Mouse (Mus musculus): ENCODE measurements around the gene Pmfbp1. TPM values are rescaled to one million over a fixed set of nuclear protein-coding genes. Genes with fewer than 3 reads are reported as not detected.

Gene Pmfbp1
- total and polyA plus RNA-seq, 2 experiments: not detected

- H3K4me3 ChIP-seq (ENCODE audit: insufficient read depth, low read depth, low read length): no peak overlapping the region
- no peaks in the 10 kb centered on the region for H3K79me2 ChIP-seq (ENCODE audit: control insufficient read depth, insufficient read depth, low read length)
- TF ChIP-seq CTCF (IDR thresholded peaks at IDR 0.05; ENCODE audit: low read depth, low read length) (no peak), POLR2A (IDR thresholded peaks at IDR 0.05; ENCODE audit: extremely low read depth, insufficient read depth, low read length) (no peak)
- DNase-seq (ENCODE audit: extremely low read depth, low read depth, low spot score): no peak
- H3K4me1 ChIP-seq (ENCODE audit: control insufficient read depth, insufficient read depth, low read length): peaks cover 2% of the 10 kb centered on the region; the same call in 1 of the 2 replicates
- H3K27me3 ChIP-seq (ENCODE audit: control insufficient read depth, insufficient read depth, low read length): no peaks in the 10 kb centered on the region
- WGBS: 85% methylated on average over 11 of the region's 11 CpGs
- H3K36me3 ChIP-seq (ENCODE audit: control insufficient read depth, insufficient read depth, low read length): no peaks in the 10 kb centered on the region
- no peak overlapping the region for H3K9ac ChIP-seq (ENCODE audit: low read depth, low read length)
- H3K27ac ChIP-seq (replicated peaks; ENCODE audit: insufficient read depth, low read depth, low read length): no peak overlapping the region
Measured at GRCm38 (mm10) chr8:109484741-109485140, 9.1 kb upstream of the Pmfbp1 start.

GRCm38 (mm10) chr8:109485530-109485929, 8.3 kb upstream of the Pmfbp1 start:
- Histone ChIP-seq H3K36me3 (ENCODE audit: control insufficient read depth, insufficient read depth, low read length) (no peaks in the 10 kb centered on the region), H3K27ac (replicated peaks; ENCODE audit: insufficient read depth, low read depth, low read length) (no peak overlapping the region), H3K9ac (ENCODE audit: low read depth, low read length) (no peak overlapping the region), H3K4me3 (ENCODE audit: insufficient read depth, low read depth, low read length) (no peak overlapping the region), H3K4me1 (ENCODE audit: control insufficient read depth, insufficient read depth, low read length) (peaks cover 2% of the 10 kb centered on the region; the same call in 1 of the 2 replicates), H3K27me3 (ENCODE audit: control insufficient read depth, insufficient read depth, low read length) (no peaks in the 10 kb centered on the region), H3K79me2 (ENCODE audit: control insufficient read depth, insufficient read depth, low read length) (no peaks in the 10 kb centered on the region)
- DNase-seq (ENCODE audit: extremely low read depth, low read depth, low spot score): no peak
- WGBS: 47% methylated on average over 6 of the region's 6 CpGs
- no peak for TF ChIP-seq CTCF (IDR thresholded peaks at IDR 0.05; ENCODE audit: low read depth, low read length)
- no peak for TF ChIP-seq POLR2A (IDR thresholded peaks at IDR 0.05; ENCODE audit: extremely low read depth, insufficient read depth, low read length)

GRCm38 (mm10) chr8:109492785-109493184, 1.0 kb upstream of the Pmfbp1 start:
- H3K79me2 ChIP-seq (ENCODE audit: control insufficient read depth, insufficient read depth, low read length): no peaks in the 10 kb centered on the region
- H3K4me3 ChIP-seq (ENCODE audit: insufficient read depth, low read depth, low read length): no peak overlapping the region
- H3K27me3 ChIP-seq (ENCODE audit: control insufficient read depth, insufficient read depth, low read length): no peaks in the 10 kb centered on the region
- TF ChIP-seq POLR2A (IDR thresholded peaks at IDR 0.05; ENCODE audit: extremely low read depth, insufficient read depth, low read length) (no peak), CTCF (IDR thresholded peaks at IDR 0.05; ENCODE audit: low read depth, low read length) (no peak)
- WGBS: 85% methylated on average over 6 of the region's 6 CpGs
- no peak overlapping the region for H3K9ac ChIP-seq (ENCODE audit: low read depth, low read length)
- H3K36me3 ChIP-seq (ENCODE audit: control insufficient read depth, insufficient read depth, low read length): no peaks in the 10 kb centered on the region
- H3K4me1 ChIP-seq (ENCODE audit: control insufficient read depth, insufficient read depth, low read length): no peaks in the 10 kb centered on the region
- no peak overlapping the region for H3K27ac ChIP-seq (replicated peaks; ENCODE audit: insufficient read depth, low read depth, low read length)
- no peak for DNase-seq (ENCODE audit: extremely low read depth, low read depth, low spot score)

- no peaks in the 10 kb centered on the region for H3K36me3 ChIP-seq (ENCODE audit: control insufficient read depth, insufficient read depth, low read length)
- 76% methylated on average over 2 of the region's 2 CpGs for WGBS
- H3K27me3 ChIP-seq (ENCODE audit: control insufficient read depth, insufficient read depth, low read length): no peaks in the 10 kb centered on the region
- no peak overlapping the region for H3K9ac ChIP-seq (ENCODE audit: low read depth, low read length)
- no peak overlapping the region for H3K4me3 ChIP-seq (ENCODE audit: insufficient read depth, low read depth, low read length)
- no peaks in the 10 kb centered on the region for H3K4me1 ChIP-seq (ENCODE audit: control insufficient read depth, insufficient read depth, low read length)
- no peak for TF ChIP-seq CTCF (IDR thresholded peaks at IDR 0.05; ENCODE audit: low read depth, low read length)
- TF ChIP-seq POLR2A (IDR thresholded peaks at IDR 0.05; ENCODE audit: extremely low read depth, insufficient read depth, low read length): no peak
- H3K27ac ChIP-seq (replicated peaks; ENCODE audit: insufficient read depth, low read depth, low read length): no peak overlapping the region
- DNase-seq (ENCODE audit: extremely low read depth, low read depth, low spot score): no peak
- no peaks in the 10 kb centered on the region for H3K79me2 ChIP-seq (ENCODE audit: control insufficient read depth, insufficient read depth, low read length)
Measured at GRCm38 (mm10) chr8:109494601-109495000, 774 bp downstream of the Pmfbp1 start.

GRCm38 (mm10) chr8:109497431-109497830, 3.6 kb downstream of the Pmfbp1 start:
- WGBS: 47% methylated on average over 5 of the region's 5 CpGs
- Histone ChIP-seq H3K9ac (ENCODE audit: low read depth, low read length) (no peak overlapping the region), H3K27me3 (ENCODE audit: control insufficient read depth, insufficient read depth, low read length) (no peaks in the 10 kb centered on the region), H3K4me1 (ENCODE audit: control insufficient read depth, insufficient read depth, low read length) (no peaks in the 10 kb centered on the region), H3K79me2 (ENCODE audit: control insufficient read depth, insufficient read depth, low read length) (no peaks in the 10 kb centered on the region), H3K36me3 (ENCODE audit: control insufficient read depth, insufficient read depth, low read length) (no peaks in the 10 kb centered on the region), H3K4me3 (ENCODE audit: insufficient read depth, low read depth, low read length) (no peak overlapping the region), H3K27ac (replicated peaks; ENCODE audit: insufficient read depth, low read depth, low read length) (no peak overlapping the region)
- TF ChIP-seq CTCF (IDR thresholded peaks at IDR 0.05; ENCODE audit: low read depth, low read length) (no peak), POLR2A (IDR thresholded peaks at IDR 0.05; ENCODE audit: extremely low read depth, insufficient read depth, low read length) (no peak)
- DNase-seq (ENCODE audit: extremely low read depth, low read depth, low spot score): no peak

- H3K9ac ChIP-seq (ENCODE audit: low read depth, low read length): no peak overlapping the region
- no peaks in the 10 kb centered on the region for H3K36me3 ChIP-seq (ENCODE audit: control insufficient read depth, insufficient read depth, low read length)
- 88% methylated on average over 16 of the region's 16 CpGs for WGBS
- no peak overlapping the region for H3K4me3 ChIP-seq (ENCODE audit: insufficient read depth, low read depth, low read length)
- no peak for DNase-seq (ENCODE audit: extremely low read depth, low read depth, low spot score)
- no peaks in the 10 kb centered on the region for H3K79me2 ChIP-seq (ENCODE audit: control insufficient read depth, insufficient read depth, low read length)
- H3K27me3 ChIP-seq (ENCODE audit: control insufficient read depth, insufficient read depth, low read length): no peaks in the 10 kb centered on the region
- no peaks in the 10 kb centered on the region for H3K4me1 ChIP-seq (ENCODE audit: control insufficient read depth, insufficient read depth, low read length)
- TF ChIP-seq CTCF (IDR thresholded peaks at IDR 0.05; ENCODE audit: low read depth, low read length) (no peak), POLR2A (IDR thresholded peaks at IDR 0.05; ENCODE audit: extremely low read depth, insufficient read depth, low read length) (no peak)
- H3K27ac ChIP-seq (replicated peaks; ENCODE audit: insufficient read depth, low read depth, low read length): no peak overlapping the region
Measured at GRCm38 (mm10) chr8:109499009-109499717, 5.3 kb downstream of the Pmfbp1 start.

Measured in liver, adult 2 months (tissue).